Mouse (Mus musculus) monocyte, adult 5-6 weeks (primary cell): Measurements from ENCODE around the gene Usp6nl. TPM values are rescaled to one million over a fixed set of nuclear protein-coding genes. Genes with fewer than 3 reads are reported as not detected.

Experiments used
- ATAC-seq: fragments of 153-309, 156-312 bp; replicated peaks from 2 replicates; pipeline ENCODE4 v1.8.0; 2017; ENCODE audit warnings: mild to moderate bottlenecking; ENCODE audit not compliant: low TSS enrichment, insufficient number of reproducible peaks, severe bottlenecking, poor library complexity, low FRiP score
- total RNA-seq: library from RNA; stranded (forward); fragments of 200-1000, 200-491, 200-594 nt; gene quantifications from 3 replicates; pipeline ENCODE4 v1.2.3, GENCODE M21; 2017

The Usp6nl gene
- 17.1 to 24.3 TPM (median 21.7 TPM) in 3 replicates for total RNA-seq

- ATAC-seq, result peak; percentile 54; the same call in 1 of the 2 replicates
Measured at GRCm38 (mm10) chr2:6322376-6322901, at the start of gene Usp6nl. Gene Usp6nl, plus strand, starts transcription at chr2:6322667.

GRCm38 (mm10) chr2:6273392-6273845 lies 49.0 kb upstream of the Usp6nl start:
- peak; percentile 92 for ATAC-seq

- ATAC-seq, result peak; percentile 57
Measured at GRCm38 (mm10) chr2:6278813-6279530, 43.5 kb upstream of the Usp6nl start.

GRCm38 (mm10) chr2:6279614-6280301 lies 42.7 kb upstream of the Usp6nl start:
- ATAC-seq, result no peak

GRCm38 (mm10) chr2:6283569-6283968 lies 38.9 kb upstream of the Usp6nl start:
- no peak for ATAC-seq

GRCm38 (mm10) chr2:6284784-6285183 lies 37.7 kb upstream of the Usp6nl start:
- ATAC-seq, result no peak

GRCm38 (mm10) chr2:6285794-6286193 lies 36.7 kb upstream of the Usp6nl start:
- no peak for ATAC-seq

GRCm38 (mm10) chr2:6293825-6294444 lies 28.5 kb upstream of the Usp6nl start:
- ATAC-seq, result no peak

- peak; percentile 47; the same call in 1 of the 2 replicates for ATAC-seq
Measured at GRCm38 (mm10) chr2:6294993-6295628, 27.4 kb upstream of the Usp6nl start.

GRCm38 (mm10) chr2:6304768-6305167 lies 17.7 kb upstream of the Usp6nl start:
- ATAC-seq, result no peak

- no peak for ATAC-seq
Measured at GRCm38 (mm10) chr2:6306861-6307260, 15.6 kb upstream of the Usp6nl start.

GRCm38 (mm10) chr2:6309373-6309821 lies 13.1 kb upstream of the Usp6nl start:
- peak; percentile 66; the same call in 1 of the 2 replicates for ATAC-seq

GRCm38 (mm10) chr2:6312764-6313163 lies 9.7 kb upstream of the Usp6nl start:
- ATAC-seq, result no peak

GRCm38 (mm10) chr2:6313733-6314132 lies 8.7 kb upstream of the Usp6nl start:
- no peak for ATAC-seq

GRCm38 (mm10) chr2:6320153-6320552 lies 2.3 kb upstream of the Usp6nl start:
- no peak for ATAC-seq

GRCm38 (mm10) chr2:6321769-6322375 lies 595 bp upstream of the Usp6nl start:
- no peak for ATAC-seq

- ATAC-seq, result peak; percentile 53; the same call in 1 of the 2 replicates
Measured at GRCm38 (mm10) chr2:6322938-6323521, 563 bp downstream of the Usp6nl start.

- ATAC-seq, result no peak
Measured at GRCm38 (mm10) chr2:6325646-6326045, 3.2 kb downstream of the Usp6nl start.
